Mouse (Mus musculus) heart, postnatal 0 days (tissue): ENCODE data around the gene Meis1. TPM values are rescaled to one million over a fixed set of nuclear protein-coding genes. Genes with fewer than 3 reads are reported as not detected.
A peak's percentile ranks its signal among the peaks of the same experiment; 100 is the strongest.

Experiments
- ATAC-seq: fragments of 200-750 bp; cut with Nextera tagmentation; 2 replicates; pipeline ENCODE4 v1.8.0; 2017; ENCODE audit warnings: low read depth, moderate number of reproducible peaks, moderate library complexity; ENCODE audit not compliant: insufficient read depth
- DNase-seq: peaks from one replicate; pipeline ENCODE4 v3.0.0-alpha.2; 2016; ENCODE audit warnings: low spot score
- H3K27ac ChIP-seq: fragments of 300-500 bp; sonication (generic); 2 replicates; pipeline ENCODE4 v1.5.1; 2014; ENCODE audit warnings: low read depth, mild to moderate bottlenecking
- H3K27me3 ChIP-seq: fragments of 300-500 bp; sonication (generic); 2 replicates; pipeline ENCODE4 v1.6.1; 2014; ENCODE audit warnings: low read length, mixed read lengths; ENCODE audit not compliant: control insufficient read depth, insufficient read depth
- H3K36me3 ChIP-seq: fragments of 300-500 bp; sonication (generic); replicated peaks from 2 replicates; pipeline ENCODE4 v1.6.1; 2014; ENCODE audit warnings: low read length, mixed read lengths; ENCODE audit not compliant: control insufficient read depth, insufficient read depth
- H3K4me1 ChIP-seq: fragments of 300-500 bp; sonication (generic); 2 replicates; pipeline ENCODE4 v1.6.1; 2014; ENCODE audit warnings: antibody characterized with exemption; ENCODE audit not compliant: control insufficient read depth, insufficient read depth
- H3K4me2 ChIP-seq: fragments of 300-500 bp; sonication (generic); 2 replicates; pipeline ENCODE4 v1.6.1; 2014; ENCODE audit warnings: low read depth, mild to moderate bottlenecking, low read length, moderate library complexity
- H3K4me3 ChIP-seq: fragments of 300-500 bp; sonication (generic); 2 replicates; pipeline ENCODE4 v1.5.1; 2014; ENCODE audit warnings: low read depth, low read length
- H3K9ac ChIP-seq: fragments of 300-500 bp; sonication (generic); replicated peaks from 2 replicates; pipeline ENCODE4 v1.6.1; 2014; ENCODE audit warnings: low read depth, low read length, mixed read lengths
- H3K9me3 ChIP-seq: fragments of 300-500 bp; sonication (generic); replicated peaks from 2 replicates; pipeline ENCODE4 v1.6.1; 2016; ENCODE audit warnings: low read length; ENCODE audit not compliant: control insufficient read depth
- CTCF ChIP-seq: IDR thresholded peaks from 2 replicates; pipeline ENCODE4 v1.5.1; 2016; ENCODE audit warnings: antibody characterized with exemption, control low read depth, low read depth
- EP300 ChIP-seq: IDR thresholded peaks from 2 replicates; pipeline ENCODE4 v1.6.1; 2016; ENCODE audit warnings: antibody characterized with exemption, low read depth
- WGBS: fragments of 180-500 bp; shearing (Covaris S2); extraction: QIAGEN DNeasy Blood & Tissue Kit; methylation state at CpG from one replicate; pipeline ENCODE4 v1.1.7; 2014; 5-methylcytosine and 5-hydroxymethylcytosine counted together
- polyA plus RNA-seq: library from polyadenylated mRNA; unstranded; fragments of >200 nt; fragmentation: Nextera tagmentation; extraction: Ambion mirVana; gene quantifications from 2 replicates; pipeline ENCODE4 v1.2.1, GENCODE M21; 2015
- total RNA-seq: library from RNA; depleted of rRNA; stranded (reverse); fragments of >200 nt; gene quantifications from 2 replicates; pipeline ENCODE4 v1.2.3, GENCODE M21; 2014; ENCODE audit warnings: low replicate concordance

The Meis1 gene
- total and polyA plus RNA-seq, 2 experiments from 2014 or later, result 34.8 to 35.4 TPM

GRCm38 (mm10) chr11:18904880-18905279 is 113.9 kb downstream of the Meis1 start:
- Histone ChIP-seq H3K36me3 (no peaks in the 10 kb centered on the region), H3K9me3 (no peaks in the 10 kb centered on the region), H3K27ac (no peak overlapping the region), H3K4me3 (no peak overlapping the region), H3K4me2 (no peak overlapping the region), H3K27me3 (no peaks in the 10 kb centered on the region), H3K9ac (no peak overlapping the region), H3K4me1 (no peaks in the 10 kb centered on the region)
- TF ChIP-seq CTCF (no peak), EP300 (no peak)
- WGBS, result 72% methylated on average over 1 of the region's 1 CpGs
- DNase-seq (no peak), ATAC-seq (no peak)

GRCm38 (mm10) chr11:18904285-18904684 is 114.5 kb downstream of the Meis1 start:
- no peak overlapping the region for H3K27ac ChIP-seq
- H3K36me3 ChIP-seq, result no peaks in the 10 kb centered on the region
- peaks cover 4% of the 10 kb centered on the region; the same call in 1 of the 2 replicates for H3K4me1 ChIP-seq
- DNase-seq (no peak), ATAC-seq (no peak)
- TF ChIP-seq CTCF (no peak), EP300 (no peak)
- no peaks in the 10 kb centered on the region for H3K9me3 ChIP-seq
- no peak overlapping the region for H3K4me2 ChIP-seq
- no peak overlapping the region for H3K9ac ChIP-seq
- 65% methylated on average over 5 of the region's 5 CpGs for WGBS
- H3K4me3 ChIP-seq, result no peak overlapping the region
- no peaks in the 10 kb centered on the region for H3K27me3 ChIP-seq

- peak overlapping the region; percentile 23; the same call in 1 of the 2 replicates for H3K4me2 ChIP-seq
- TF ChIP-seq EP300, result no peak
- no peak for TF ChIP-seq CTCF
- DNase-seq (no peak), ATAC-seq (no peak)
- no peak overlapping the region for H3K27ac ChIP-seq
- no peaks in the 10 kb centered on the region for H3K9me3 ChIP-seq
- H3K36me3 ChIP-seq, result 0 out of 2 replicates have a peak, but pooled peaks cover 2% of the 10 kb centered on the region
- WGBS, result 54% methylated on average over 2 of the region's 2 CpGs
- peaks cover 18% of the 10 kb centered on the region for H3K4me1 ChIP-seq
- no peak overlapping the region for H3K9ac ChIP-seq
- H3K4me3 ChIP-seq, result no peak overlapping the region
- H3K27me3 ChIP-seq, result no peaks in the 10 kb centered on the region
Observed at GRCm38 (mm10) chr11:18900489-18900888, 118.3 kb downstream of the Meis1 start.

- H3K4me2 ChIP-seq, result no peak overlapping the region
- H3K9me3 ChIP-seq, result no peaks in the 10 kb centered on the region
- peaks cover 18% of the 10 kb centered on the region for H3K4me1 ChIP-seq
- 20% methylated on average over 4 of the region's 4 CpGs for WGBS
- H3K27ac ChIP-seq, result no peak overlapping the region
- 0 out of 2 replicates have a peak, but pooled peaks cover 2% of the 10 kb centered on the region for H3K36me3 ChIP-seq
- H3K4me3 ChIP-seq, result no peak overlapping the region
- DNase-seq (no peak), ATAC-seq (no peak)
- TF ChIP-seq EP300 (no peak), CTCF (no peak)
- no peaks in the 10 kb centered on the region for H3K27me3 ChIP-seq
- no peak overlapping the region for H3K9ac ChIP-seq
Observed at GRCm38 (mm10) chr11:18898862-18899261, 119.9 kb downstream of the Meis1 start.

GRCm38 (mm10) chr11:18897921-18898646 is 120.7 kb downstream of the Meis1 start:
- H3K9me3 ChIP-seq, result no peaks in the 10 kb centered on the region
- WGBS, result 33% methylated on average over 7 of the region's 7 CpGs
- DNase-seq (no peak), ATAC-seq (no peak)
- H3K4me2 ChIP-seq, result no peak overlapping the region
- no peak for TF ChIP-seq EP300
- no peak for TF ChIP-seq CTCF
- peaks cover 18% of the 10 kb centered on the region for H3K4me1 ChIP-seq
- no peak overlapping the region for H3K9ac ChIP-seq
- H3K27me3 ChIP-seq, result no peaks in the 10 kb centered on the region
- H3K27ac ChIP-seq, result no peak overlapping the region
- H3K36me3 ChIP-seq, result 0 out of 2 replicates have a peak, but pooled peaks cover 2% of the 10 kb centered on the region
- H3K4me3 ChIP-seq, result no peak overlapping the region

GRCm38 (mm10) chr11:18897250-18897649 is 121.5 kb downstream of the Meis1 start:
- Histone ChIP-seq H3K36me3 (0 out of 2 replicates have a peak, but pooled peaks cover 2% of the 10 kb centered on the region), H3K4me2 (no peak overlapping the region), H3K27me3 (no peaks in the 10 kb centered on the region), H3K4me3 (no peak overlapping the region), H3K27ac (no peak overlapping the region), H3K4me1 (peaks cover 18% of the 10 kb centered on the region), H3K9ac (no peak overlapping the region), H3K9me3 (no peaks in the 10 kb centered on the region)
- ATAC-seq (no peak), DNase-seq (no peak)
- 72% methylated on average over 2 of the region's 2 CpGs for WGBS
- TF ChIP-seq CTCF, result no peak
- no peak for TF ChIP-seq EP300
